Mouse (Mus musculus): ENCODE results near the gene Zfhx3. TPM values are rescaled to one million over a fixed set of nuclear protein-coding genes. Genes with fewer than 3 reads are reported as not detected.

Zfhx3 gene
- polyA plus RNA-seq, 1 experiment from 2014 or later, result 22.4 TPM

DNA sequence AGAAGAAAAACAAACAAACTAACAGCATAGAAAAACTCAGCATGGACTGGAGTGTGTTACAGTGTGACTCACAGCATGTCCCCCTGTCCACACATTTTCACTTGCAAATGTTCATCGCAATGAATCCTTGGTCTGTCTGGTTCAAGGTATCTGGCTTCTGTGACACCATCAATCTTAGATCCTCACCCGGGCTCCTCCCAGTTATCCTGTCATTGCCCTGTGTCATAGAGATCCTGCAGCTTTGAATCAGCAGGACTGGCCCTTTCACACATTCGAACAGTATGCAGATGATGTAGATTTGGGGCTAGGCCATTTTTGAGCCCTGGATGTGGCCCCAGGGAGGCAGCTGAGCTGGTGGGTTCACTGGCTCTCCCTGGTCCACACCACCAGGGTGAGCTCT is 278.1 kb downstream of the Zfhx3 start:
- no peak for ATAC-seq
- Histone ChIP-seq H3K27me3 (0 out of 2 replicates have a peak, but pooled peaks cover 4% of the 10 kb centered on the region), H3K4me3 (no peak overlapping the region), H3K4me2 (no peak overlapping the region), H3K27ac (no peak overlapping the region), H3K4me1 (peaks cover 14% of the 10 kb centered on the region), H3K9ac (no peak overlapping the region), H3K36me3 (ENCODE audit: poor library complexity, severe bottlenecking) (no peaks in the 10 kb centered on the region), H3K9me3 (replicated peaks) (no peaks in the 10 kb centered on the region)
- 73% methylated on average over 3 of the region's 3 CpGs for WGBS

- Histone ChIP-seq H3K27ac (no peak overlapping the region), H3K4me3 (no peak overlapping the region), H3K9ac (no peak overlapping the region), H3K4me2 (no peak overlapping the region), H3K9me3 (replicated peaks) (no peaks in the 10 kb centered on the region), H3K4me1 (peaks cover 14% of the 10 kb centered on the region), H3K27me3 (0 out of 2 replicates have a peak, but pooled peaks cover 4% of the 10 kb centered on the region), H3K36me3 (ENCODE audit: poor library complexity, severe bottlenecking) (no peaks in the 10 kb centered on the region)
- ATAC-seq, result no peak
- 83% methylated on average over 2 of the region's 2 CpGs for WGBS
These were observed 279.6 kb downstream of the Zfhx3 start for GRCm38 (mm10) chr8:108222091-108222490.

DNA sequence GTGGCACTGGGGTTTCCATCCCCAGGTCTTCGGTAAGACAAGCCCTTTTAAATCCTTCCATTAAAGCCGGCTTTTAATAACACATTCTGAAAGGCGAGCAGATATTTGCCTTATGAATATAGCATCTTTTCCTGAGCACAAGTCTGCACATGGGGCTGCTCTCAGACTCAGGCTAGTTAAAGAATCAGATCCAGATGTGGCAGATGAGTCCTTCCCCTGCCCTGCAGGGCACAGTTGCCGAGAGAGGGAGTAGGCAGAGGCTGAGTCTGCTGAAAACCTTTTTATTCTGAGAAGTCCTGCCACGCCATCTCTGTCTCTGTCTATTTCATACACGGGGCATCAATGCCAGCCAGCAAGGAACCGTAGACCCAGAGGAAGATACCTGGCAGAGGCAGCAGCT is 289.9 kb downstream of the Zfhx3 start:
- WGBS, result 85% methylated on average over 7 of the region's 7 CpGs
- Histone ChIP-seq H3K9me3 (replicated peaks) (no peaks in the 10 kb centered on the region), H3K9ac (no peak overlapping the region), H3K4me3 (no peak overlapping the region), H3K4me2 (no peak overlapping the region), H3K27ac (no peak overlapping the region), H3K36me3 (ENCODE audit: poor library complexity, severe bottlenecking) (no peaks in the 10 kb centered on the region), H3K4me1 (peaks cover 11% of the 10 kb centered on the region), H3K27me3 (peaks cover 3% of the 10 kb centered on the region; the same call in 1 of the 2 replicates)
- no peak for ATAC-seq

GRCm38 (mm10) chr8:108234481-108234880 is 292.0 kb downstream of the Zfhx3 start:
- ATAC-seq, result no peak
- WGBS, result 56% methylated on average over 4 of the region's 4 CpGs
- Histone ChIP-seq H3K9ac (no peak overlapping the region), H3K36me3 (ENCODE audit: poor library complexity, severe bottlenecking) (no peaks in the 10 kb centered on the region), H3K27ac (no peak overlapping the region), H3K4me2 (no peak overlapping the region), H3K4me1 (peaks cover 11% of the 10 kb centered on the region), H3K9me3 (replicated peaks) (no peaks in the 10 kb centered on the region), H3K27me3 (peaks cover 3% of the 10 kb centered on the region; the same call in 1 of the 2 replicates), H3K4me3 (no peak overlapping the region)

DNA sequence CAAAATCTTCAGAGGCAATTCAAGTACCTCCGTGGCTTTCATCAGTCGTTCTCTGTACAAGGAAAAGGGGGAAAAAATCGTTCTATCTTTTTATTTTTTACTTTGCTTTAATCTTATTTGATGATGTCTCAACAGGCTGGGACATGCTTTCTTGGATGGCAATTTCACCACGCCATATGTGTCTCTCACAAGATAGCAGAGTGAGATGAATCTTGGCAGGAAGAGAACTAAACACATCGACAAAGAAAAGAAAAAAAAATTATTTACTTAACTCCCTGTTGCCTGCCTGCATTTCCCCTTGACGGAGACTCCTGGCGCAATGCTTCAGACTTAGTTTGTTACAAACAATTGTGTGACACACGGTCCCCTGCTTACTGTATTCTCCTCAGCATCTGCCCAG is 294.3 kb downstream of the Zfhx3 start:
- Histone ChIP-seq H3K27ac (no peak overlapping the region), H3K9ac (no peak overlapping the region), H3K9me3 (replicated peaks) (no peaks in the 10 kb centered on the region), H3K4me3 (no peak overlapping the region), H3K36me3 (ENCODE audit: poor library complexity, severe bottlenecking) (no peaks in the 10 kb centered on the region), H3K4me2 (no peak overlapping the region), H3K4me1 (peaks cover 11% of the 10 kb centered on the region; the same call in 1 of the 2 replicates), H3K27me3 (peaks cover 12% of the 10 kb centered on the region)
- 67% methylated on average over 8 of the region's 8 CpGs for WGBS
- no peak; the same call in 1 of the 2 replicates for ATAC-seq

GRCm38 (mm10) chr8:108239531-108239930 is 297.1 kb downstream of the Zfhx3 start:
- H3K9ac ChIP-seq, result no peak overlapping the region
- no peaks in the 10 kb centered on the region for H3K36me3 ChIP-seq (ENCODE audit: poor library complexity, severe bottlenecking)
- 81% methylated on average over 5 of the region's 5 CpGs for WGBS
- no peak overlapping the region for H3K27ac ChIP-seq
- ATAC-seq, result no peak
- H3K27me3 ChIP-seq, result peaks cover 18% of the 10 kb centered on the region
- no peak overlapping the region for H3K4me2 ChIP-seq
- H3K9me3 ChIP-seq (replicated peaks), result no peaks in the 10 kb centered on the region
- H3K4me3 ChIP-seq, result no peak overlapping the region
- H3K4me1 ChIP-seq, result peaks cover 19% of the 10 kb centered on the region

DNA sequence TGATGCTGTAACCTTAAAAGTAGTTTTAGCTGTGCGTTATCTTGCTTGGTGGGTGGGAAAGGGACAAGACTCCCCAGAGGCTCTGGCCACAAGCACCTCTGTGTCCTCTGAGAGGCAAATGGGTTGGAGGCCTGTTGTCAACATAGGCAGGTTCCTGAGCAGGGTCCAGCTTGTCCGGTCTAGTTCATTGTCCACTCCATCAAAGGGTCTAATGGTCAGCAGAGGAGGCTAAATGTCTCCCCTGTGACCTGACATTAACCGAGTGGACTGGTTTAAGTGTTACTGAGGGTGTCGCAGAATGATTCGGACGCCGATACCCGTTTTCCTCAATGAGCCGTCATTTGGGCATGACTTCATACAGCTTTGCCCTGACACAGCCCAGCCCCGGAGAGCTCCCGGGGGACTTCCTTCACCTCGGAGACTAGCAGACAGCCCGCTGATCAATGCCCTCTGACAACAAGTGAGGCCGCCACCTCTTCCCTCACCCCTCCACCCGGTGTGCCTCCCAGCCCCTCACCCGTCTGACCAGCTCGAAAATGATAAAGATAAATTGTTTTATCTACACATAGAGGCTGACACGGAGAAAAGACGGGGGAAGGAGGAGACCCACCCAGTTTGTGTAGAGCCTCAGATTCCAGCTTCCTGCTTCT is 298.7 kb downstream of the Zfhx3 start:
- no peaks in the 10 kb centered on the region for H3K36me3 ChIP-seq (ENCODE audit: poor library complexity, severe bottlenecking)

GRCm38 (mm10) chr8:108243270-108243669 is 300.8 kb downstream of the Zfhx3 start:
- Histone ChIP-seq H3K36me3 (ENCODE audit: poor library complexity, severe bottlenecking) (no peaks in the 10 kb centered on the region), H3K9ac (no peak overlapping the region), H3K4me1 (peaks cover 49% of the 10 kb centered on the region), H3K27me3 (peaks cover 20% of the 10 kb centered on the region), H3K27ac (no peak overlapping the region), H3K9me3 (replicated peaks) (no peaks in the 10 kb centered on the region), H3K4me2 (no peak overlapping the region), H3K4me3 (no peak overlapping the region)
- no peak for ATAC-seq
- WGBS, result 21% methylated on average over 9 of the region's 9 CpGs

More for the DNA sequence above, 298.7 kb downstream of the Zfhx3 start:
- Histone ChIP-seq H3K4me2 (peak overlapping the region; percentile 7; the same call in 1 of the 2 replicates), H3K9ac (no peak overlapping the region), H3K4me1 (peaks cover 30% of the 10 kb centered on the region), H3K27me3 (peaks cover 20% of the 10 kb centered on the region), H3K27ac (no peak overlapping the region), H3K9me3 (replicated peaks) (no peaks in the 10 kb centered on the region), H3K4me3 (no peak overlapping the region)
- 49% methylated on average over 19 of the region's 19 CpGs for WGBS
- ATAC-seq, result no peak

DNA sequence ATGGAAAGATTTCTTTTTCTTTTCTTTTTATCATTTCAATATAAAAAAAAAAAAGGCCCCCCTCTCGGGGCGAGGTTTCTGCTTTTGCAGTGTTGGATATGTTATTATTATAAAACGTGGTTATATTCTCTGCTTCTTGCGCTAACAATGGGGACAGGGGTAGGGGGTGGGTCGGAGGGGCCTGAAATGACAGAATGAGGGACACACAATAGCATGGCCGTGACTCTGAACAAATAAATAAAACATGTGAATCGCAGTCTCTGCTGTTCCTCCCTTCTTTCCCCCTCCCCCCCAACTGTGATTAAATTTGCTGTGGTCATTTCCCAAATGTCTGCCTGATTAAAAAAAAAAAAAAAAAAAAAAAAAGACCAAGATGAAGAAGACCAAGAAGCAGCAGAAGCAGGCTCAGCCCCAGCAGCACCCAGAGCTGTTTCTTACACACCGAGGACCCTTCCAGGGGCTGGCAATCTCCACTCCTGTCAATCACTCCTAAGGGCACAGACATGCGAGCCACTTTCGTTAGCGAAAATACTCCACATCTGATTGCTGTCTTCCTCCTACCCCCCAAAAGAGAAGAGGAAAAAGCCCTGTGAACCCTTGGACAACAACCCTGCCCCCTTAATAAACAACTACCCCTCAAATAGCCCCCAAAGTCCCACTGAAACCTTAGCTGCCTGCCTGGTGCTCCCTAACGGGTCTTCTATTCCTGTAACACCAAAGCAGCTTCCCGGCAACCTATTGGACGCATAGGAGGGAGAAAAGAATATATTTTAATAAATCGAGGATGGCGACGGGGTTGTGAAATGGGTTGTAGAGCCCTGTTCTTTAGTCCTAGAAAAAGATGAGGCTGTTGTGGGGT is 302.4 kb downstream of the Zfhx3 start:
- H3K9ac ChIP-seq, result peak overlapping the region; percentile 30; the same call in 1 of the 2 replicates
- H3K36me3 ChIP-seq (ENCODE audit: poor library complexity, severe bottlenecking), result no peaks in the 10 kb centered on the region
- H3K4me1 ChIP-seq, result peaks cover 49% of the 10 kb centered on the region
- WGBS, result 13% methylated on average over 17 of the region's 17 CpGs
- ATAC-seq, result peak; percentile 78
- no peaks in the 10 kb centered on the region for H3K9me3 ChIP-seq (replicated peaks)
- peak overlapping the region; percentile 90 for H3K27ac ChIP-seq
- H3K4me3 ChIP-seq, result peak overlapping the region; percentile 25
- peak overlapping the region; percentile 57 for H3K4me2 ChIP-seq
- H3K27me3 ChIP-seq, result peaks cover 26% of the 10 kb centered on the region

DNA sequence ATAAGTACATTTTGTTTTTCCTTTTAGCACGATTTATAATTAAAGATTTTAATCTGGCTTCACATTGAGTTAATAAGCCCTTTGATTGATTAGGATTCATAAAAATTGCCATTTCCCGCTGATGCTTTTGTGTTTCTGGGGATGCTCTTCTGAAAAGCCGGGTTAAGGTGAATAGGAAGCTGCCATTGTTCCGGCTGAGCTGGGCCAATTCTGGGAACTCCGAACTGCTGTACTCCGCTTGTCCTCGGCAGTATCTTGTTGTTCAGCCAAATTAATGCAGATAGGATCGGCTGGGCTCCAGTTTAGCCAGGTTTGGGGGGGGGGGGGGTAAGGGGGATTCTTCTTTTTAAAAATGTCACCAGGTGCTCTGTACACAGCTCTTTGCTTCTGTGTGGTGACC is 303.1 kb downstream of the Zfhx3 start:
- Histone ChIP-seq H3K4me1 (peaks cover 49% of the 10 kb centered on the region), H3K4me2 (peak overlapping the region; percentile 57), H3K9ac (peak overlapping the region; percentile 26), H3K27ac (peak overlapping the region; percentile 90), H3K27me3 (peaks cover 26% of the 10 kb centered on the region), H3K4me3 (peak overlapping the region; percentile 25), H3K9me3 (replicated peaks) (no peaks in the 10 kb centered on the region), H3K36me3 (ENCODE audit: poor library complexity, severe bottlenecking) (no peaks in the 10 kb centered on the region)
- ATAC-seq, result 0 out of 2 replicates have a peak, but pooled peaks have one; percentile 23
- 6% methylated on average over 8 of the region's 8 CpGs for WGBS

DNA sequence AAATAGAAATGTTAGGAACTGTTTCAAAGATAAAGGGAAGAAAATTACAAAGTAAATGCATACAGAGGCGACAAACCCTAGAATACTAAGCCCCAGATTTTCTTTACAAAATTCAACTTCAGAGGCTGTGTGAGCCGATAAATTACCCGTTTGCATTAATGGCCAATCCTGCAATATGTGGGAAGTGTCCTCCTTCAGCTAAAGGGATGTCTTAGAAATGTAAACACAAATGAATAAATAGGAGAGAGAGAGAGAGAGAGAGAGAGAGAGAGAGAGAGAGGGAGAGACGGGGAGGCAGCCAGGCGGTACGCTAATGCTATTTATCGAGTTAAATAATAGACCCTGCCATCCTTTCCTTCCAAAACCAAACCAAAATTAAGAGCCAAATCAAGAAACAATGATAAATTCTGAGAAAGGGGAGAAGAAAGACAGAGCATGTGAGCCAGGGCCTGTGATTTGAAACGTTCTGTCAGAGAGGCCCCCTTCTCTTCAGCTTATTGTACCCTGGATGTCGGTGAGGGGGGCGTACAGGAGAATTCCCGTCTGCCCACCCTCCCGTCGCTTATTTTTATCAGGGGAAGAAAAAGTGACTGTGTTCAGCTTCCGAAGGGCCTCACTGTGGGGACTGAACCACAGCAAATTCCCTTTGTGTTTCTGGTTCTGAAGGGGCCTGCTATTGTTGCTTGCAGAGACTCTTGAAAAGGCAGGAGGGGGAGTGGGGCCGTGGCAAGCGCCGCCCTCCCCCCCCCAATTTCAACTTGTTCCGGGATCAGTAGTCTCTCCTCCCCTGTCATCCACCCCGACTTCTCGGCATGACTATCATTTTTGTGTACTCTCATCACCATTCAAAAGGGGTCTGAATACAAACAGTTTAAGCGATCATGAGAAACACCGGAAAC is 303.8 kb downstream of the Zfhx3 start:
- Histone ChIP-seq H3K9ac (peak overlapping the region; percentile 30), H3K27me3 (peaks cover 23% of the 10 kb centered on the region), H3K4me2 (peak overlapping the region; percentile 57), H3K27ac (peak overlapping the region; percentile 90), H3K4me1 (peaks cover 46% of the 10 kb centered on the region), H3K36me3 (ENCODE audit: poor library complexity, severe bottlenecking) (no peaks in the 10 kb centered on the region), H3K4me3 (peak overlapping the region; percentile 17; the same call in 1 of the 2 replicates), H3K9me3 (replicated peaks) (no peaks in the 10 kb centered on the region)
- 6% methylated on average over 20 of the region's 22 CpGs for WGBS
- peak; percentile 65; the same call in 1 of the 2 replicates for ATAC-seq

All from forebrain, embryonic 13.5 days (tissue).